Mouse (Mus musculus) cerebral cortex, adult 2 months (tissue): Measurements from ENCODE around the gene Vmn2r112.

ENCODE experiments used
- WGBS: fragments of 180-500 bp; shearing (Covaris S2); methylation state at CpG from one replicate; pipeline ENCODE4 v1.1.7; 2018; 5-methylcytosine and 5-hydroxymethylcytosine counted together

The Vmn2r112 gene

GRCm38 (mm10) chr17:22600651-22601050 is at the start of gene Vmn2r112:
TSS of gene Vmn2r112 (plus strand) at chr17:22600951.

GRCm38 (mm10) chr17:22573382-22573781 is 27.4 kb upstream of the Vmn2r112 start, which contains the start of gene Vmn2r111:
TSS of gene Vmn2r111 (minus strand) at chr17:22573482.
- WGBS: 41% methylated on average over 1 of the region's 1 CpGs

- WGBS: 69% methylated on average over 1 of the region's 1 CpGs
Observed at GRCm38 (mm10) chr17:22630646-22631045, 29.9 kb downstream of the Vmn2r112 start.
